Mouse (Mus musculus) ES-E14 (cell line): ENCODE measurements at regions not wholly inside any gene's neighbourhood (a gene's known extent, or its start where the extent isn't known, plus 50 kb on each side); places are given as distances from the start of the nearest gene placed in this dataset.

ENCODE experiments used
- CHD2 ChIP-seq: IDR thresholded peaks from 2 replicates; pipeline ENCODE4 v1.6.1; 2014; ENCODE audit warnings: mild to moderate bottlenecking, low read depth, low read length, inconsistent platforms
- HCFC1 ChIP-seq: IDR thresholded peaks from 2 replicates; pipeline ENCODE4 v1.6.1; 2012; ENCODE audit warnings: low read length, inconsistent platforms, borderline replicate concordance; ENCODE audit not compliant: insufficient read depth
- MAFK ChIP-seq: IDR thresholded peaks from 2 replicates; pipeline ENCODE4 v1.6.1; 2014; ENCODE audit warnings: mild to moderate bottlenecking, low read depth, low read length, inconsistent platforms; ENCODE audit not compliant: insufficient read depth
- ZC3H11A ChIP-seq: IDR thresholded peaks from 2 replicates; pipeline ENCODE4 v1.6.1; 2012; ENCODE audit warnings: low read depth, mild to moderate bottlenecking, inconsistent platforms, low read length, borderline replicate concordance
- ZNF384 ChIP-seq: IDR thresholded peaks from 2 replicates; pipeline ENCODE4 v1.6.1; 2012; ENCODE audit warnings: low read depth, low read length, inconsistent platforms

GRCm38 (mm10) chr3:151298325-151298724, 139.4 kb upstream of the Adgrl4 start:
- TF ChIP-seq ZNF384 (no peak), ZC3H11A (no peak), MAFK (no peak), CHD2 (no peak), HCFC1 (no peak)
